25 mouse cellular contexts compared by ENCODE assay signal in the genomic region with DNA sequence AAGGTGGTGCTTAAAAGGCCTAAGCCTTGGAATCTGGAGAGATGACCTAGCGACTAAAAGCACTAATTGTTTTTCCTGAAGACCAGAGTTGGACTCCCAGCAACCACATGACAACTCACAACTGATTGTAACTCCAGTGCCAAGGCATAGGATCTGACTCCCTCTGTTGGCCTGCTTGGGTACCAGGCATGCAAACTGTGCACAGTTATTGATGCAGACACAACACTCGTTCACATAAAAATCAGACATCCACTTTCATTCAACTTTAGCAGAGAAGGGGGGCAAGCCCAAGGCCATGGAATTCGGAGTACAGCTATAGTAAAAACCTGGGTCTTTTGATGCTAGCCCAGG. TPM values are rescaled to one million over a fixed set of nuclear protein-coding genes. Genes with fewer than 3 reads are reported as not detected.
DNase-seq lines count a peak whose midpoint lies in the region; ATAC-seq and TF ChIP-seq lines count a peak whose summit lies in the region.
"Had no signal": no experiment of that assay in that cellular context is flagged by ENCODE, and none has a peak within 500 bp of the region (broad histone marks: within the 10 kb centered on the region; RNA-seq: fewer than 3 reads in every experiment).

No protein-coding gene starts in this region.

- H3K4me1 ChIP-seq in forebrain, postnatal 0 days (ENCODE audit: insufficient read depth), result peaks cover 3% of the 10 kb centered on the region; the same call in 1 of the 2 replicates
- peaks cover 13% of the 10 kb centered on the region; the same call in 1 of the 2 replicates for H3K4me1 ChIP-seq in forebrain, embryonic 15.5 days
- H3K4me1 ChIP-seq in cortical plate, adult 2 months (ENCODE audit: control insufficient read depth, insufficient read depth, low read length), result peaks cover 1% of the 10 kb centered on the region; the same call in 1 of the 2 replicates
- H3K4me1 ChIP-seq: heart, embryonic 12.5 days; intestine, embryonic 15.5 days had no signal

- H3K27me3 ChIP-seq in forebrain, postnatal 0 days (ENCODE audit: insufficient read depth, low read length), result no peaks in the 10 kb centered on the region
- H3K27me3 ChIP-seq in forebrain, embryonic 15.5 days, result no peaks in the 10 kb centered on the region
- H3K27me3 ChIP-seq: forebrain, embryonic 13.5 days; heart, embryonic 12.5 days; intestine, embryonic 15.5 days; stomach, embryonic 15.5 days had no signal

- ATAC-seq in forebrain, postnatal 0 days, result no peak
- no peak for ATAC-seq in forebrain, embryonic 15.5 days (replicated peaks)
- ATAC-seq: forebrain, embryonic 13.5 days; intestine, embryonic 15.5 days; Patski had no signal

- H3K9me3 ChIP-seq in forebrain, postnatal 0 days (ENCODE audit: low read length), result no peaks in the 10 kb centered on the region
- no peaks in the 10 kb centered on the region for H3K9me3 ChIP-seq in forebrain, embryonic 15.5 days
- H3K9me3 ChIP-seq: forebrain, embryonic 13.5 days; heart, embryonic 12.5 days; intestine, embryonic 15.5 days; stomach, embryonic 15.5 days had no signal

- H3K9ac ChIP-seq in forebrain, postnatal 0 days, result no peak overlapping the region
- no peak overlapping the region for H3K9ac ChIP-seq in forebrain, embryonic 15.5 days (replicated peaks)
- H3K9ac ChIP-seq: forebrain, embryonic 13.5 days; heart, embryonic 12.5 days; intestine, embryonic 15.5 days; liver, embryonic 14.5 days; stomach, embryonic 15.5 days had no signal

- no peaks in the 10 kb centered on the region for H3K36me3 ChIP-seq in forebrain, postnatal 0 days (ENCODE audit: insufficient read depth)
- no peaks in the 10 kb centered on the region for H3K36me3 ChIP-seq in forebrain, embryonic 15.5 days
- H3K36me3 ChIP-seq: heart, embryonic 12.5 days; intestine, embryonic 15.5 days; stomach, embryonic 15.5 days had no signal

- WGBS in forebrain, postnatal 0 days, result 64% methylated on average over 3 of the region's 3 CpGs
- WGBS in forebrain, embryonic 15.5 days, result 62% methylated on average over 3 of the region's 3 CpGs

- H3K27ac ChIP-seq in forebrain, postnatal 0 days (ENCODE audit: low read depth, low read length), result no peak overlapping the region
- no peak overlapping the region for H3K27ac ChIP-seq in forebrain, embryonic 15.5 days (replicated peaks)
- H3K27ac ChIP-seq in cortical plate, adult 2 months (ENCODE audit: insufficient read depth, low read length), result no peak overlapping the region
- H3K27ac ChIP-seq: forebrain, embryonic 13.5 days; intestine, embryonic 15.5 days; liver, embryonic 14.5 days; macrophage; stomach, embryonic 15.5 days had no signal

- TF ChIP-seq POLR2A in cortical plate, adult 2 months (IDR thresholded peaks at IDR 0.05; ENCODE audit: extremely low read depth, insufficient read depth, low read length), result no peak

- intact Hi-C loops in left cerebral cortex, postnatal 4 days (cut with DNase I), result no loop called here
- intact Hi-C loops in left cerebral cortex, postnatal 36 days (cut with DNase I), result no loop called here

- no peak overlapping the region for H3K4me2 ChIP-seq in forebrain, postnatal 0 days (ENCODE audit: low read depth)
- H3K4me2 ChIP-seq in forebrain, embryonic 15.5 days (replicated peaks), result no peak overlapping the region
- H3K4me2 ChIP-seq: forebrain, embryonic 13.5 days; heart, embryonic 12.5 days; intestine, embryonic 15.5 days; stomach, embryonic 15.5 days had no signal

- H3K4me3 ChIP-seq in forebrain, postnatal 0 days (ENCODE audit: low read depth, low read length), result no peak overlapping the region
- H3K4me3 ChIP-seq in forebrain, embryonic 15.5 days, result no peak overlapping the region
- no peak overlapping the region for H3K4me3 ChIP-seq in cortical plate, adult 2 months (ENCODE audit: insufficient read depth, low read length)
- H3K4me3 ChIP-seq: forebrain, embryonic 13.5 days; heart, embryonic 12.5 days; intestine, embryonic 15.5 days; stomach, embryonic 15.5 days had no signal

- no peak for DNase-seq in forebrain, postnatal 0 days
- DNase-seq in left cerebral cortex, postnatal 4 days, result peak; percentile 15
- no peak for DNase-seq in left cerebral cortex, postnatal 36 days (ENCODE audit: low spot score in 2 of 2)
- peak; percentile 14 for DNase-seq in lung, postnatal 10 days
- DNase-seq in lung, postnatal 25 days (ENCODE audit: low spot score), result no peak
- DNase-seq in adrenal gland, adult 2 months, result no peak
- DNase-seq: layer of hippocampus, postnatal 36 days; liver; right cerebral cortex, postnatal 25 days; thymus, postnatal 14 days had no signal

- peak; percentile 27; the same call in 1 of the 2 replicates for TF ChIP-seq CTCF in forebrain, postnatal 0 days (IDR thresholded peaks at IDR 0.05; ENCODE audit: low read depth)
- TF ChIP-seq CTCF in cortical plate, adult 2 months (IDR thresholded peaks at IDR 0.05; ENCODE audit: extremely low read depth, insufficient read depth, low read length), result 0 out of 2 replicates have a peak, but pooled peaks have one; percentile 8

RNA-seq across cellular contexts. Expression of a gene that starts 14.8 kb away (rescaled TPM):
- total RNA-seq in forebrain, postnatal 0 days (2014; rRNA removed), result not detected in 2 replicates
- 0.23 TPM in 1 of 2 replicates, not detected in the other for polyA plus RNA-seq in forebrain, postnatal 0 days (2015; fragmentation: Nextera tagmentation; extraction: Ambion mirVana)
- 0.19 and 0.43 TPM in 2 replicates for polyA plus RNA-seq in forebrain, embryonic 15.5 days (2015; fragmentation: Nextera tagmentation; extraction: Ambion mirVana)
- under 1 TPM; 0.12 to 0.32 TPM for total RNA-seq in left cerebral cortex, postnatal 4 days (2021)
- total RNA-seq in left cerebral cortex, postnatal 36 days (2021), result under 1 TPM in 1 of 2 experiments, not detected in 1; 0.15 TPM
- polyA plus RNA-seq in cortical plate, adult 2 months (2012; rRNA removed), result 0.02 and 0.04 TPM in 2 replicates
- under 1 TPM in 1 of 2 experiments, not detected in 1; 0.09 TPM for total RNA-seq in adrenal gland, adult 2 months (2021)
- polyA plus RNA-seq in adrenal gland, adult 2 months (2012; rRNA removed), result not detected in 2 replicates
- total RNA-seq: MEL had no signal
- polyA plus RNA-seq: heart, embryonic 12.5 days; heart, postnatal 0 days; intestine, embryonic 15.5 days; kidney, adult 2 months; kidney, embryonic 16.5 days; limb, embryonic 11.5 days; liver, embryonic 14.5 days; macrophage; stomach, embryonic 15.5 days; urinary bladder, adult 2 months had no signal

Comparison
In these comparisons a context has a peak if more than half of its experiments do, and no peak if none do; other contexts are left out.
1. DNase-seq: peak in left cerebral cortex, postnatal 4 days (single experiment) and lung, postnatal 10 days (single experiment); none in forebrain, postnatal 0 days (single experiment), left cerebral cortex, postnatal 36 days (0 of 2), lung, postnatal 25 days (single experiment) and adrenal gland, adult 2 months (single experiment).